Mouse (Mus musculus) small intestine, adult 2 months (tissue): ENCODE measurements around the gene Kpna7.

ENCODE experiments used
- CTCF ChIP-seq: fragments of 200-500 bp; IDR thresholded peaks from 2 replicates; pipeline ENCODE4 v1.5.1; 2012; ENCODE audit warnings: low read depth, mild to moderate bottlenecking, control low read depth, inconsistent platforms, low read length, moderate library complexity, mixed read lengths; ENCODE audit not compliant: insufficient replicate concordance, insufficient read length; ENCODE audit errors: extremely low read depth
- POLR2A ChIP-seq: fragments of 200-500 bp; IDR thresholded peaks from 2 replicates; pipeline ENCODE4 v1.6.1; 2012; ENCODE audit warnings: low read depth, mild to moderate bottlenecking, control low read depth, inconsistent platforms, low read length, moderate library complexity

DNA sequence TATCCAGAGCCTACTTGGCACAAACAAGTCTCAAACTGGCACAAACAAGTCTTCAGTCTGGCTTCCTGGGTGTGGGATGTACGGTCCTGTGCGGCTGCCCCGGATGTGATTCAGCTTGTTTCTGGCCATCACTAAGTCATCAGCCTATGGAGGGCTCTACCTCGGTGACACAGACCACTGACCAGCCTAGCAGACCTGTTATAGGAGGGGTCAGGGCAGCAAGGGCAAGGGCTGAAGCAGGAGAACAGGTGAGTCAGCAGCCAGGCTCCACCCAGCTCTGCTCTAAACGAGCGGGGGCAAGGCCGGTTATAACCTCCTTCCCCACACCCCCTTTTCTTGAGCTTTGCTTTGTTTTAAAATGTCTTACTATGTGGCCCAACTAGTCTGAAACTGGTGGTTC is 129.4 kb downstream of the Kpna7 start:
- TF ChIP-seq POLR2A: no peak
- no peak for TF ChIP-seq CTCF
